Mouse (Mus musculus) adrenal gland, postnatal 36 days (tissue): Measurements from ENCODE around the gene Exoc5. TPM values are rescaled to one million over a fixed set of nuclear protein-coding genes. Genes with fewer than 3 reads are reported as not detected.
"Not testable (repeated sequence)": the region's sequence is repeated elsewhere in the genome, so short reads cannot be mapped to it uniquely, and the experiment has no call there.

ENCODE experiments used
- DNase-seq, 2 experiments: peaks; one replicate each; pipeline ENCODE4 v3.0.0; 2021; ENCODE audit warnings: mixed read lengths in 1 of 2
- long read RNA-seq, 2 experiments: library from polyadenylated mRNA; stranded (forward); transcript quantifications; one replicate each; pipeline ENCODE4 v2.0.0; 2021; ENCODE audit warnings: borderline sequencing depth in 2 of 2
- total RNA-seq, 2 experiments: library from RNA; stranded (reverse); gene quantifications; 2 replicates each; pipeline ENCODE4 v1.2.3; 2021

Gene Exoc5
- total RNA-seq: 10 to 100 TPM; 34.6 to 39.2 TPM
- long read RNA-seq, experiment 1, full-length matches to known transcripts: 22 of 33 reads
- long read RNA-seq, experiment 1, partial matches to known transcripts: 5 of 33 reads
- long read RNA-seq, experiment 1, other reads (novel, unspliced or antisense): 6 of 33 reads
- long read RNA-seq, experiment 2, full-length matches to known transcripts: 3 of 5 reads
- long read RNA-seq, experiment 2, partial matches to known transcripts: 1 of 5 reads
- long read RNA-seq, experiment 2, other reads (novel, unspliced or antisense): 1 of 5 reads

- peak; percentile 99 for DNase-seq
These were observed at the start of gene Exoc5 for GRCm38 (mm10) chr14:49066274-49066823. Gene Exoc5 (minus strand): TSS chr14:49066653.

- DNase-seq: not testable (repeated sequence)
These were observed 25.3 kb upstream of the Exoc5 start for GRCm38 (mm10) chr14:49091755-49092154.

- DNase-seq: no peak
These were observed 24.8 kb upstream of the Exoc5 start for GRCm38 (mm10) chr14:49091277-49091676.

GRCm38 (mm10) chr14:49090102-49090501 lies 23.6 kb upstream of the Exoc5 start:
- no peak for DNase-seq

GRCm38 (mm10) chr14:49089461-49090058 lies 23.1 kb upstream of the Exoc5 start:
- no peak for DNase-seq

GRCm38 (mm10) chr14:49088155-49089048 lies 21.9 kb upstream of the Exoc5 start:
- no peak for DNase-seq

- no peak for DNase-seq
These were observed 20.1 kb upstream of the Exoc5 start for GRCm38 (mm10) chr14:49086522-49086921.

- DNase-seq: no peak
These were observed 12.4 kb upstream of the Exoc5 start for GRCm38 (mm10) chr14:49078820-49079219.

- DNase-seq: no peak
These were observed 7.9 kb upstream of the Exoc5 start for GRCm38 (mm10) chr14:49074361-49074760.

GRCm38 (mm10) chr14:49073896-49074295 lies 7.4 kb upstream of the Exoc5 start:
- DNase-seq: no peak

- no peak for DNase-seq
These were observed 6.4 kb upstream of the Exoc5 start for GRCm38 (mm10) chr14:49072837-49073236.

GRCm38 (mm10) chr14:49065529-49066273 lies 752 bp downstream of the Exoc5 start, which contains the start of gene Ap5m1:
Gene Ap5m1 (plus strand): TSS chr14:49066097.
- no peak for DNase-seq

GRCm38 (mm10) chr14:49063838-49064237 lies 2.6 kb downstream of the Exoc5 start:
- no peak for DNase-seq

- DNase-seq: no peak
These were observed 17.0 kb downstream of the Exoc5 start for GRCm38 (mm10) chr14:49049492-49049891.

GRCm38 (mm10) chr14:49045610-49046009 lies 20.8 kb downstream of the Exoc5 start:
- DNase-seq: no peak

GRCm38 (mm10) chr14:49028991-49029390 lies 37.5 kb downstream of the Exoc5 start:
- no peak for DNase-seq

GRCm38 (mm10) chr14:49027779-49028368 lies 38.6 kb downstream of the Exoc5 start:
- DNase-seq: no peak

- DNase-seq: no peak
These were observed 39.2 kb downstream of the Exoc5 start for GRCm38 (mm10) chr14:49027040-49027778.

- DNase-seq: no peak
These were observed 46.7 kb downstream of the Exoc5 start for GRCm38 (mm10) chr14:49019765-49020164.

GRCm38 (mm10) chr14:49008399-49009189 lies 57.9 kb downstream of the Exoc5 start:
- DNase-seq: no peak
